Mouse (Mus musculus) monocyte, adult 5-6 weeks (primary cell): ENCODE data around the gene Psmd8. TPM values are rescaled to one million over a fixed set of nuclear protein-coding genes. Genes with fewer than 3 reads are reported as not detected.
"Not testable (repeated sequence)": the region's sequence is repeated elsewhere in the genome, so short reads cannot be mapped to it uniquely, and the experiment has no call there.

ENCODE experiments used
- ATAC-seq: fragments of 153-309, 156-312 bp; replicated peaks from 2 replicates; pipeline ENCODE4 v1.8.0; 2017; ENCODE audit warnings: mild to moderate bottlenecking; ENCODE audit not compliant: low TSS enrichment, insufficient number of reproducible peaks, severe bottlenecking, poor library complexity, low FRiP score
- total RNA-seq: library from RNA; stranded (forward); fragments of 200-1000, 200-491, 200-594 nt; gene quantifications from 3 replicates; pipeline ENCODE4 v1.2.3, GENCODE M21; 2017

Psmd8 gene
- 170 to 190 TPM (median 186 TPM) in 3 replicates for total RNA-seq

- peak; percentile 93 for ATAC-seq
Observed at GRCm38 (mm10) chr7:29180077-29180853, at the start of gene Psmd8. Gene Psmd8 (minus strand): TSS chr7:29180701.

DNA sequence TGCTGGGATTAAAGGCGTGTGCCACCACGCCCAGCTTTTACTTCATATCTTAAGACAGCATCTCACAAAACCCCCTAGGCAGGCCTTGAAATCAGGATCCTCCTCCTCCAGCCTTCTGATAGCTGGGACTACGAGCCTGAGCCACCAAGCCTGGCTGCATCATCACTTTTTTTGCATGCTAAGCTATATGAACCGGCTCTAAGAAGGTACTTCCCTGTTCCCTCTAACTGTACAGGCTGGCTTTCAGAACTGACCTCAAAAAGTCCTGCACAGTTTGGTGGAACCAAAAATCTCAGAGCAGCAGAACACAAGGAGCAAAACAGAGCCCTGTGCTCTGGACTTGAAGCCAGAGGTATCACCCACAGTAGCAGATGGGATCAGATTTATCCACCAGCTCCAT lies 47.7 kb upstream of the Psmd8 start:
- ATAC-seq, result no peak

- no peak for ATAC-seq
Observed at GRCm38 (mm10) chr7:29225520-29225919, 45.0 kb upstream of the Psmd8 start.

- no peak for ATAC-seq
Observed at GRCm38 (mm10) chr7:29224756-29225394, 44.4 kb upstream of the Psmd8 start.

GRCm38 (mm10) chr7:29214846-29215245 lies 34.3 kb upstream of the Psmd8 start:
- no peak for ATAC-seq

GRCm38 (mm10) chr7:29214236-29214635 lies 33.7 kb upstream of the Psmd8 start:
- ATAC-seq, result no peak

- no peak for ATAC-seq
Observed at GRCm38 (mm10) chr7:29213675-29214082, 33.2 kb upstream of the Psmd8 start, which contains the start of gene Catsperg1. Gene Catsperg1 (minus strand): TSS chr7:29214035.

DNA sequence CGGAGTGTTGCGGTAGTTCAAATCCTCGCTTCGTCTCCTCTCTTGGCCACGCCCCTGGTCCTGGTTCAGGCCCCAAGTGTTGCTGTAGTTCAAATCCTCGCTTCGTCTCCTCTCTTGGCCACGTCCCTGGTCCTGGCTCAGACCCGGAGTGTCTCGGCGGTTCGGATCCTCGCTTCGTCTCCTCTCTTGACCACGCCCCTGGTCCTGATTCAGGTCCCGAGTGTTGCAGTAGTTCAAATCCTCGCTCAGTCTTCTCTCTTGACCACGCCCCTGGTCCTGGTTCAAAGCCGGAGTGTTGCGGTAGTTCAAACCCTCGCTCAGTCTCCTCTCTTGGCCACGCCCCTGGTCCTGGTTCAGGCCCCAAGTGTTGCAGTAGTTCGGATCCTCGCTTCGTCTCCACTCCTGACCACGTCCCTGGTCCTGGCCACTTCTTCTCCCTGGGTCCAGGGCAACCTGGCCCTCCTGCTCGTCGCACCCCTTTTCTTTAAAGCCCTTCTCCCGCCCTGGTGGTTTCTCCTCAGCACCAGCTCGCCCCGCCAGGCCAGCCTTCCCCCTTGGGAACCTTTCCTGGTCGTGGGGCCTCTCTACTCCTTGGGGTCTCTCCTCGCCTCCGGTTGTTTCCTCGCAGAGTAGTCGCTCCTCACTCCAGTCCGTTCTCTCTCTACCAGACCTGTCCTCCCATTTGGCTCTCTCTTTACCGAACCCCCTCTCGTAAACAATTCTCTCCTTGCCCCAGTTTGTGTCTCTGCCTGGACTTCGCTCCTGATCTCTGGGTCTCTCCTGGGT lies 32.5 kb upstream of the Psmd8 start:
- not testable (repeated sequence) for ATAC-seq

GRCm38 (mm10) chr7:29212199-29212765 lies 31.8 kb upstream of the Psmd8 start:
- 0 out of 2 replicates have a peak, but pooled peaks have one; percentile 2 for ATAC-seq

DNA sequence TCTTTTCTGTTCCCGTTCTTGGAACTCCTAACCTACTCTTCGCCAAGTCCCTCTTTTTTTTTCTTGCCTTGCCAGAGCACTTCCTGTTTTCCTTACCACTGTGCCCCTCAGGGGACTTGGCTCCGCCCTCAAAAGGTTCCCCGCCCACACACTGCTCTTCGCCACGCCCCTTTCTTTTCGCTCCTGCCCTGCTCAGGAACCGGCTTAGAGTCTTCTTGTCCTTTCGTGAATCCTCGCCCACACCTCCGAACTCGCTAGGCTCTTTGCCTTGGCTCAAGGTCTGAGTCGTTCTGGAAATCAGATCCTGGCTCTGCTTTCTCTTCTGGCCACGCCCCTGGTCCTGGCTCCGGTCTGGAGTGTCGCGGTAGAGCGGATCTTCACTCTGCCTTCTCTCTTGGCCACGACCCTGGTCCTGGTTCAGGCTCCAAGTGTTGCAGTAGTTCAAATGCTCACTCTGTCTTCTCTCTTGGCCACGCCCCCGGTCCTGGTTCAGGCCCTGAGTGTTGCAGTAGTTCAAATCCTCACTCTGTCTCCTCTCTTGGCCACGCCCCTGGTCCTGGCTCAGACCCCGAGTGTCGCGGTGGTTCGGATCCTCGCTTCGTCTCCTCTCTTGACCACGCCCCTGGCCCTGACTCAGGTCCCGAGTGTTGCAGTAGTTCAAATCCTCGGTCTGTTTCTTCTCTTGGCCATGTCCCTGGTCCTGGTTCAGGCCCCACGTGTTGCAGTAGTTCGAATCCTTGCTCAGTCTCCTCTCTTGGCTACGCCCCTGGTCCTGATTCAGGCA lies 31.1 kb upstream of the Psmd8 start:
- ATAC-seq, result peak; percentile 84

GRCm38 (mm10) chr7:29211013-29211412 lies 30.5 kb upstream of the Psmd8 start:
- peak; percentile 33 for ATAC-seq

DNA sequence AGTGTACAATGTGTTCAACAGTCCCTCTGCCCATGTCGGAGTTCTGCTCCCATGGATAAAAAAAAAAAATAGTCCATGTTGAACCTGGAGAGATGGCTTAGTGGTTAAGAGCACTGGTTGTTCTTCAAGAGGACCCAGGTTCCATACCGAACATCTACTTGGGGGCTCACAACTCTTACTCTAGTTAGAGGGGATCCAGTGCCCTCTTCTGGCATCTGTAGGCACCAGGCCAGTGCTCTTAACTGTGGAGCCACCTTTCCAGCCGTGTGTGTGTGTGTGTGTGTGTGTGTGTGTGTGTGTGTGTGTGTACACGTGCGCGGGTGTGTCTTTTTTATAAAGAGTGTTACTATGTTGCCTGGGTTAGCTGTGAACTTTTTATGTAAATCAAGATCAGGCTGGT lies 22.1 kb upstream of the Psmd8 start:
- no peak for ATAC-seq

DNA sequence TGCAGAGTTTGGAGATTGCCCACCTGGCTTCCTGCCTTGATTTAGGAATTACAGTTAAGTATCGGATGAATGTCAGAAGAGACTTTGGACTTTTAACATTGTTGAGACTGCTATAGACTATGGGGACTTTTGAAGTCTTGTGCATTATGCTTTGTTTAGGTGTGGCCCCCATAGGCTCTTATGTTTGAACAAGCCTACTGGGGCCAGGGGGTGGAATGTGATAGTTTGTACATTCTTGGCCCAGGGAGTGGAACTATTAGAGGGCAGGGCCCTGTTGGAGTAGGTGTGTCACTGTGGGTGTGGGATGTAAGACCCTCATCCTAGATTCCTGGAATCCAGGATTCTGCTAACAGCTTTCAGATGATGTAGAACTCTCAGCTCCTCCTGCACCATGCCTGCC lies 13.7 kb upstream of the Psmd8 start:
- ATAC-seq, result not testable (repeated sequence)

DNA sequence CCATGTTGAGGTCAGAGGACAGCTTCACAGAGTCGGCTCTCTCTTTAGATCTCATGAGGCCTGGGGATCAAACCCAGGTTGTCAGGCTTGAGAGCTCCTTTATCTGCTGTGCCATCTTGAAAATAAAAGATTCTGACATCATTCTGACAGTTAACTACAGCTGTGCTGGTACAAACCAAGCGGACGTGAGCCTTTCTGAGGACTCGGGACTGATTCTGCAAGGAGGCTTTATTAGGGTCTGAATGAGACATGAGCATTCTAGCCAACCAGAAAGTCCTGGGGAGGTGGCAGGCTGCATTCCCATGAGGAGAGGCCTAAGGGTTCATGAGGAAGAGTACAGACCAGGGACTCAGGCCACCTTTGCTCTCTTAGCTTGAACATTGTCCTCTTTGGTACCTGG lies 822 bp upstream of the Psmd8 start:
- ATAC-seq, result not testable (repeated sequence)

DNA sequence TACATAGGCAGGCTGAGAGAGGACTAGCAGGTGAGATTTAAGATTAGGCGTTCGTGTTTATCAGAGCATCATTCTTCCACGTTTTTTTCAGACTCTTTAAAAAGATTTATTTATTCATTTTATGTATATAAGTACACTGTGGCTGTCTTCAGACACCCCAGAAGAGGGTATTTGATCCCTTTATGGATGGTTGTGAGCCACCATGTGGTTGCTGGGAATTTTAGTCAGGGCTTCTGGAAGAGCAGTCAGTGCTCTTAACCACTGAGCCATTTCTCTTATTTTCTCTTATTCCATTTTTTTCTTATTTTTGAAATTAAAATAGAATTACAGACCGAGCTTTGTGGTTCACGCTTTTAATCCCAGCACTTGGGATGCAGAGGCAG lies 344 bp upstream of the Psmd8 start:
- no peak for ATAC-seq

DNA sequence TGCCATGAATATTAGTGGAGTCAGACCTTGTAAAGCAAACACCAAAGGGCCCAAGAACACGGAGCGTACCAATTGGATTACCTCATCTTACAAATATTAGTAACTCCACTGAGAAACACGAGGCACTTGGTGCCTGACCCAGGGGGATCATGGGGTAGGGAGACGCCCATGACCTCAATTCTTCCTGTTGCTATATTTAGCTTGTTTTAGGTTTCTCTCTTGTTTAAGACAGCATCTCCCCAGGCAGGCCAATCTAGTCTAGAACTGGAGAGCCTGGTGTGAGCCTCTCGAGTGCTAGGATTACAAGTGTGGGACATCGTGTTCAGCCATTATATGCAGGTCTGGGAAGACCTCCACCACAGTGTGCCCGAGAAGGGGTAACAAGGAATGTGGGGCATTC lies 1.2 kb downstream of the Psmd8 start:
- ATAC-seq, result 0 out of 2 replicates have a peak, but pooled peaks have one; percentile 20

GRCm38 (mm10) chr7:29178106-29178505 lies 2.4 kb downstream of the Psmd8 start:
- no peak for ATAC-seq

DNA sequence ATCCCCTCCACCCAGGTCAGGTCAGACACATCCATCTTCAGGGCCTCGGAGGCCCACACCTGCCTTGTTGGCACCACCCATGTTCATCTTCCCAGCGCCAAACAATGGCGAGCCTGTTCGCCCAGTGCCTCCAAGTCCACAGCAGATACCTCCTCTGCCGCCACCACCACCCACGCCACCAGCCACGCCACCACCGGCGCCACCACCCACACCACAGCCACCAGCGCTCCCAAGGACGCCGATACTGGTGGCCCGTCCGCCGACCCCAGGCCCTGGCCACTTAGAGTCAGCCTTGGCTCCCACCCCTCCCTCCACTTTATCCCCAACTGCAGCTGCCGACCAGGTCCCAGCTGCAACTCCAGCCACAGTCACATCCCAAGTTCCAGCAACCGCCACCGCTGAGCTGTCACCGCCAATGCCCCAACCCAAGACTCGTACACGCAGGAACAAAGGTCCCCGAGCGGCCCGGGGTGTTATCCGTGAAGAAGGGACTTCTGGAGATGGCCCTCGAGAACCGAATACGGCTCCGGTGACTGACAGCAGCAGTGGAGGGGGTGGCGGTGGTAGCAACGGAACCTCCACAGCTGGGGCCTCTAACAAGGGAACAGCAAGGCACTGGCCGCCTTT lies 8.0 kb downstream of the Psmd8 start:
- ATAC-seq, result no peak
